ENCODE assay signal across 13 mouse cellular contexts in the genomic region with DNA sequence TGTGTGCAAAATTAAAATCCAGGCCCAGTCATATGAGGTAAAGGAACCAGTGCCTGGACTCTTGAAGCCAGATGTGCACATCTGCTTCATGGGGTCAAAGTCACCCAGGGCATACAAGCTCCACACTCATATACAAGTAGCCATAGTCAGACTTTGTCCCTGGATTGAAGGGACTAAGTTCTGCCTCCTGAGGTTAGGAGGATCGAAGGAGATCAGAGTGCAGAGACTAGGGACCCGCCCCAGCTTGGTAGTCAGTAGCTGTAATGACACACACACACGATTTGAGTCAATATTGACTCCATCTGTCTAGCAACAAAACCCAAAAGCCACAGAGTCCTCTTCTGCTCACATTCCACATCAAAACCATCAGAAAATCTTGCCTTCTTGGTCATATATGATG.
"Had no signal": no experiment of that assay in that cellular context is flagged by ENCODE, and none has a peak within 500 bp of the region (broad histone marks: within the 10 kb centered on the region; RNA-seq: fewer than 3 reads in every experiment).

No protein-coding gene starts in this region.

- H3K36me3 ChIP-seq: limb, embryonic 12.5 days; midbrain, embryonic 12.5 days had no signal

- H3K9me3 ChIP-seq: limb, embryonic 12.5 days; megakaryocyte, embryonic 14.5 days; midbrain, embryonic 12.5 days had no signal

- H3K4me3 ChIP-seq: limb, embryonic 12.5 days; megakaryocyte, embryonic 14.5 days; midbrain, embryonic 12.5 days had no signal

- H3K27me3 ChIP-seq: limb, embryonic 12.5 days; midbrain, embryonic 12.5 days had no signal

- H3K27ac ChIP-seq: hindbrain, embryonic 14.5 days; limb, embryonic 12.5 days; liver, embryonic 14.5 days; macrophage had no signal

- H3K9ac ChIP-seq: hindbrain, embryonic 14.5 days; limb, embryonic 12.5 days; liver, embryonic 14.5 days; lung, embryonic 14.5 days; midbrain, embryonic 12.5 days had no signal

- H3K4me2 ChIP-seq: hindbrain, embryonic 14.5 days; limb, embryonic 12.5 days; lung, embryonic 14.5 days; midbrain, embryonic 12.5 days had no signal

- DNase-seq: kidney, adult 11 months; kidney, adult 9 months; kidney, postnatal 10 days; kidney, postnatal 4 days; lung, embryonic 14.5 days; lung, postnatal 10 days; thymus, postnatal 4 days had no signal
